Mouse (Mus musculus) liver, postnatal 0 days (tissue): ENCODE data around the gene Tmem235.

ENCODE experiments used
- CTCF ChIP-seq: sonication (generic); IDR thresholded peaks from 2 replicates; pipeline ENCODE4 v1.5.1; 2016; ENCODE audit warnings: antibody characterized with exemption, low read depth
- EP300 ChIP-seq: IDR thresholded peaks from 2 replicates; pipeline ENCODE4 v1.6.1; 2016; ENCODE audit warnings: antibody characterized with exemption, low read depth, mild to moderate bottlenecking

DNA sequence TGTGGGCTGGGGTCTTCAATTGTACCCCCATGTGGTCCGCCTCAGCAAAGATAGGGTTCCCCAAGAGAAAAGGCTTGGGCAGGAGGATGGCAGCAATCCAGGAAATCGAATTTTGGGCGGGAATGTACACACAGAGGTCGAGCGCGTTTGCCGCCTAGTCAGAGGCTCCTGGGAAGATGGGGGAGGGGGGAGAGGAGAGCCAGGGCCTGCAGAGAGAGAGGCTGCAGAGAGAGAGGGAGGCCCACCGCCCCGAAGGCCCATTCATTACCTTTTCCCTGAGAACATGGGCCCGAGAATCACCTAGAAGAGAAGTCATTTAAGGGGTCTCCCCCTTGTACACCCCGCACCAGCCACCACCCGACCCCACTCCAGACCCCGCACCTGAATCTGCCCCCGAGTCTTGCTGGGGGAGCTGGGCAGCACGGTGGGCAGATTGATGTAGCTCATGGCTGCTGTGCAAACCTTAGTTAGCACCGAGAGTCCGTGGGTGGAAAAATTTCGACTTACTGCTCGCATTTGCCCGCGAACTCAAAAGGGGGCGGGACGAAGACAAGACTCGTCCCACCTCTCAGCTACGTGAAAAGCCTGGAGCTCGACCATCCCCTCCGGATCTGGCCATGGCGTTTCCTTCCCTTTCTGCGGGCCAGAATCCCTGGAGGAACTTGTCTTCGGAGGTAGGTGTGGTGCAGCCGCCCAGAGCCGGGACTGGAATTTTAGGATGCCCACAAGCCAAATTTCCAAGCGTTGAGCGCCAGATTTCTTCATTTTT lies 35.0 kb upstream of the Tmem235 start, which contains the start of the genes Afmid and Tk1:
- TF ChIP-seq EP300: no peak; the same call in none of the 2 replicates
- no peak for TF ChIP-seq CTCF
